Mouse (Mus musculus): Measurements from ENCODE around the gene Plac8.

Plac8 gene

GRCm38 (mm10) chr5:100572069-100572468 is at the start of gene Plac8:
Gene Plac8 (minus strand): TSS chr5:100572245.
- DNase-seq (ENCODE audit: low read depth): no peak

GRCm38 (mm10) chr5:100620952-100621351 is 48.9 kb upstream of the Plac8 start:
- DNase-seq (ENCODE audit: low read depth): peak; percentile 62

GRCm38 (mm10) chr5:100619586-100620275 is 47.7 kb upstream of the Plac8 start:
- no peak for DNase-seq (ENCODE audit: low read depth)

GRCm38 (mm10) chr5:100613896-100614768 is 42.1 kb upstream of the Plac8 start:
- no peak for DNase-seq (ENCODE audit: low read depth)

- peak; percentile 34 for DNase-seq (ENCODE audit: low read depth)
These were observed 35.8 kb upstream of the Plac8 start for GRCm38 (mm10) chr5:100607868-100608267.

GRCm38 (mm10) chr5:100607090-100607762 is 35.2 kb upstream of the Plac8 start:
- no peak for DNase-seq (ENCODE audit: low read depth)

GRCm38 (mm10) chr5:100605828-100606229 is 33.8 kb upstream of the Plac8 start:
- no peak for DNase-seq (ENCODE audit: low read depth)

- no peak for DNase-seq (ENCODE audit: low read depth)
These were observed 32.0 kb upstream of the Plac8 start for GRCm38 (mm10) chr5:100604061-100604460.

GRCm38 (mm10) chr5:100601864-100602263 is 29.8 kb upstream of the Plac8 start:
- DNase-seq (ENCODE audit: low read depth): no peak

GRCm38 (mm10) chr5:100598961-100599463 is 27.0 kb upstream of the Plac8 start:
- DNase-seq (ENCODE audit: low read depth): no peak

GRCm38 (mm10) chr5:100597886-100598485 is 25.9 kb upstream of the Plac8 start:
- DNase-seq (ENCODE audit: low read depth): peak; percentile 81

GRCm38 (mm10) chr5:100595999-100596398 is 24.0 kb upstream of the Plac8 start:
- no peak for DNase-seq (ENCODE audit: low read depth)

GRCm38 (mm10) chr5:100594803-100595467 is 22.9 kb upstream of the Plac8 start:
- DNase-seq (ENCODE audit: low read depth): no peak

GRCm38 (mm10) chr5:100590505-100590904 is 18.5 kb upstream of the Plac8 start:
- DNase-seq (ENCODE audit: low read depth): peak; percentile 71

- peak; percentile 76 for DNase-seq (ENCODE audit: low read depth)
These were observed 15.6 kb upstream of the Plac8 start for GRCm38 (mm10) chr5:100587626-100588025.

GRCm38 (mm10) chr5:100587136-100587535 is 15.1 kb upstream of the Plac8 start:
- DNase-seq (ENCODE audit: low read depth): peak; percentile 64

GRCm38 (mm10) chr5:100585657-100586056 is 13.6 kb upstream of the Plac8 start:
- DNase-seq (ENCODE audit: low read depth): peak; percentile 51

GRCm38 (mm10) chr5:100585206-100585644 is 13.2 kb upstream of the Plac8 start:
- peak; percentile 91 for DNase-seq (ENCODE audit: low read depth)

GRCm38 (mm10) chr5:100583066-100583465 is 11.0 kb upstream of the Plac8 start:
- peak; percentile 86 for DNase-seq (ENCODE audit: low read depth)

GRCm38 (mm10) chr5:100582435-100582826 is 10.4 kb upstream of the Plac8 start:
- DNase-seq (ENCODE audit: low read depth): no peak
